Mouse (Mus musculus): ENCODE measurements at regions not wholly inside any gene's neighbourhood (a gene's known extent, or its start where the extent isn't known, plus 50 kb on each side); places are given as distances from the start of the nearest gene placed in this dataset.

GRCm38 (mm10) chr4:95208827-95209226, 156.8 kb upstream of the Jun start:
- DNase-seq = no peak
- intact Hi-C loops (cut with DNase I) = no loop called here

- DNase-seq = no peak
- intact Hi-C loops (cut with DNase I) = no loop called here
Measured at GRCm38 (mm10) chr4:95209322-95210119, 157.5 kb upstream of the Jun start.

GRCm38 (mm10) chr4:95212561-95212960, 160.5 kb upstream of the Jun start:
- no peak for DNase-seq
- intact Hi-C loops (cut with DNase I) = no loop called here

GRCm38 (mm10) chr4:95213026-95213425, 161.0 kb upstream of the Jun start:
- intact Hi-C loops (cut with DNase I) = no loop called here
- no peak for DNase-seq

- intact Hi-C loops (cut with DNase I) = no loop called here
- no peak for DNase-seq
Measured at GRCm38 (mm10) chr4:95214026-95214425, 162.0 kb upstream of the Jun start.

- intact Hi-C loops (cut with DNase I) = no loop called here
- no peak for DNase-seq
Measured at GRCm38 (mm10) chr4:95215187-95215586, 163.2 kb upstream of the Jun start.

- intact Hi-C loops (cut with DNase I) = no loop called here
Measured at GRCm38 (mm10) chr4:95230461-95230860, 178.4 kb upstream of the Jun start.

GRCm38 (mm10) chr4:95233034-95233433, 181.0 kb upstream of the Jun start:
- DNase-seq = no peak
- intact Hi-C loops (cut with DNase I) = no loop called here

More at GRCm38 (mm10) chr4:95230461-95230860, 178.4 kb upstream of the Jun start:
- DNase-seq = no peak

GRCm38 (mm10) chr4:95234030-95234555, 182.1 kb upstream of the Jun start:
- intact Hi-C loops (cut with DNase I) = no loop called here

GRCm38 (mm10) chr4:95247977-95248376, 196.0 kb upstream of the Jun start:
- DNase-seq = no peak
- intact Hi-C loops (cut with DNase I) = no loop called here

More at GRCm38 (mm10) chr4:95234030-95234555, 182.1 kb upstream of the Jun start:
- peak; percentile 52 for DNase-seq

GRCm38 (mm10) chr4:95249031-95249430, 197.0 kb upstream of the Jun start:
- DNase-seq = no peak
- intact Hi-C loops (cut with DNase I) = no loop called here

- intact Hi-C loops (cut with DNase I) = no loop called here
Measured at GRCm38 (mm10) chr4:95250083-95250482, 198.1 kb upstream of the Jun start.

GRCm38 (mm10) chr4:95269766-95270165, 217.7 kb upstream of the Jun start:
- intact Hi-C loops (cut with DNase I) = no loop called here
- DNase-seq = no peak

More at GRCm38 (mm10) chr4:95250083-95250482, 198.1 kb upstream of the Jun start:
- no peak for DNase-seq

GRCm38 (mm10) chr4:95270389-95270788, 218.4 kb upstream of the Jun start:
- no peak for DNase-seq
- intact Hi-C loops (cut with DNase I) = no loop called here

GRCm38 (mm10) chr4:95276231-95276630, 224.2 kb upstream of the Jun start:
- no peak for DNase-seq
- intact Hi-C loops (cut with DNase I) = loop anchor here (5.0 kb wide), 1 partner anchor 79 kb away; no protein-coding TSS in a partner anchor

GRCm38 (mm10) chr4:95277989-95278713, 226.1 kb upstream of the Jun start:
- intact Hi-C loops (cut with DNase I) = loop anchor here (5.0 kb wide), 1 partner anchor 81 kb away; no protein-coding TSS in a partner anchor
- DNase-seq = no peak

GRCm38 (mm10) chr4:95278714-95279095, 226.7 kb upstream of the Jun start:
- DNase-seq = peak in 1 of 2 experiments; percentile 32
- intact Hi-C loops (cut with DNase I) = loop anchor here (5.0 kb wide), 1 partner anchor 81 kb away; no protein-coding TSS in a partner anchor

GRCm38 (mm10) chr4:95279200-95279599, 227.2 kb upstream of the Jun start:
- intact Hi-C loops (cut with DNase I) = loop anchor here (5.0 kb wide), 1 partner anchor 82 kb away; no protein-coding TSS in a partner anchor
- DNase-seq = no peak

- intact Hi-C loops (cut with DNase I) = loop anchor here (5.0 kb wide), 1 partner anchor 230 kb away; the partner anchor contains the start of gene Jun
- DNase-seq = no peak
Measured at GRCm38 (mm10) chr4:95282083-95282482, 230.1 kb upstream of the Jun start.

GRCm38 (mm10) chr4:95283789-95284188, 231.8 kb upstream of the Jun start:
- DNase-seq = peak; percentile 68 to 70
- intact Hi-C loops (cut with DNase I) = loop anchor here (5.0 kb wide), 1 partner anchor 231 kb away; the partner anchor contains the start of gene Jun

- no peak for DNase-seq
Measured at GRCm38 (mm10) chr4:95284192-95284591, 232.2 kb upstream of the Jun start.

More at GRCm38 (mm10) chr4:95284192-95284591, 232.2 kb upstream of the Jun start:
- intact Hi-C loops (cut with DNase I) = loop anchor here (5.0 kb wide), 1 partner anchor 232 kb away; the partner anchor contains the start of gene Jun

Data from heart, postnatal 10 days (tissue).